Mouse (Mus musculus): ENCODE results near the gene Pkd1l1.

The Pkd1l1 gene

DNA sequence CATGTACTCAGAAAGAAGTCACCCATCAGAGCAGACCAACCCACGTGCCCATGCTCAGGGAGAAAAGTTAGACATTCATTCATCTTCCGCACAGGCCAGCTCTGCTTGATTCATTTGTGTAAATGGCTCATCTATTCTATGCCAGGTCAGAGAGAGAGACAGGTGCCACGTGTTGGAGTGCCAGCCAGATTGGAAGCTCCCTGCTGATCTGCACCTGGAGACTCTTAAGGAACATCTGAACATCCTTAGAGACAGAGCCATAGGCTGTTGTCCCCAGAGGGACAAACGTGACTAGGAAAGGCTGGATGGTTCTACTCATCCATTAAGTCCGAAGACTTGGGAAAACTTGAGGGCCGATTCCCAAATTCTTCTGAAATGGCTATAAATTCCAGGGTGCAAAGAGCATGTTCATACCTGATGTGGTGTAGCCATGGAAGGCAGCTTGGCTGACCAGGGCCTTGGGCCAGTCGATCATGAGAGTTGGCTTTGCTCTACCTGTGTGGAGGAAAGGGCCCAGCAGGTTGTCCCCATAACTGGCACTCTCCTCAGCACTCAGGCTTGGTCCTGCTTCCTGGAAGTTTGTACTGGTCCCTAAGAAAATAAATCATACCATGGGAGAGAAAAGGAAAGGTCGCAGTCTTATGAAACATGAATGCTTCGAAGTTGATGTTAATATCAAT is 36.5 kb downstream of the Pkd1l1 start:
- DNase-seq = no peak

DNA sequence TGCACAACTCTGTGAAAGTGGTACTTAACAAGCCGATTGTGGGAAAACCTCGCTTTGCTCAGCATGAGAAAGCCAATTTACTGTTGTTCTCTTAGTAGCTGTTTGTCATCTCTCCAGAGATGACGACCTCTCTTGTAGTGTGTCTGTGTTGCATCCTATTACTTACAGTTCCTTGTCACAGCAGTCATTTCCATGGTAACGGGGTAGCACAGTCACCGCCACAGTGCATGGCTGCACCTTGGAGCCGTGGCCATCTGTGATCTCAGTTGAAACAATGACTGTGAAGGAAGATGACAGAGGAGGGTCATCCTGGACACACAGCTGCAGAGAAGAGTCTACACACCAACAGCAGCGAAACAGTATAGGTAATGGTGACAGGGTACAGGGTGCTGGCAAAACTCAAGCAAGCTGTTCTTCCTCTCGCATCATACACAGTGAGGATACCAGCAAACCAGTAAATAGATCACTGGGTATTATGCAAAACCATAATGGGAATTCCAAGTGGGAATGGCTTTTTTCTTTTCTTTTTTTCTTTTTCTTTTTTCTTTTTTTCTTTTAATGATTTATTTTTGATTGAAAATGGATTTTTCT is 56.9 kb downstream of the Pkd1l1 start:
- no peak for DNase-seq

DNA sequence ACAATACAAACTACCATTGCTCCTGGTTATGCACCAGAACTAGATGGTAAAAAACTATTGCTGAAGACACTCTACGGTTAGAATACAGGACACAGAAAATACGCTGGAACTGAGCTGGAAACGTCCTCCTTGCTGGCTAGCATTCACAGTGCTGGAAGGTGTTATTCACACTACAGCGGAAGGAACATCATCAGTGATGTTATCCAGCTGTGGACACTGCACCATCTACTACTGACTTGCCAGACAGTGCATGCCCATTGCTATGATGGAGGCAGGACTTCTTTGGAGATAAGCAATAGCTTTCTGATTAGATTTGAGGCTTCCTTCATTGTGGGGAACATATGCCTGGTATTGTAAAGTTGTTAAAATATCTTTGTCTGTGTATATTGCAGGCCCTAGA is 90.3 kb downstream of the Pkd1l1 start:
- DNase-seq = no peak

DNA sequence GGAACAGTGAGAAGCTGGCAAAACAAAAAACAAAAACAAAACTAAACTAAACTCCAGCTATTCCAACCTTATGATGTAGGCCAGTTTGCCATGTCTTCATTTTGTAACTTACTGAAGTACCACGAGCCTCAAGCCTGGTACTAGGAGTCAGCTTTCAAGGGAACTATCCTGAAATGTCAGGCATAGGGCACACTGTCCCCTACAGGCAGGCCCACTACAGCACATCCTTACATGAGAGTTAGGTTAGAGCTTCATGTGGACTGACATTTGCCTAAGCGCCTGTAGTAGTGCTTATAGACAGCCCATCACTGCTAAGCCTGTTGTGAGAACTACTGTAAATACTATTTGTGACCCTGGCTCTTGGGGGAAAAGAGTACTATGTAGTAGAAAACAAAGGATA is 91.5 kb downstream of the Pkd1l1 start:
- no peak for DNase-seq

DNA sequence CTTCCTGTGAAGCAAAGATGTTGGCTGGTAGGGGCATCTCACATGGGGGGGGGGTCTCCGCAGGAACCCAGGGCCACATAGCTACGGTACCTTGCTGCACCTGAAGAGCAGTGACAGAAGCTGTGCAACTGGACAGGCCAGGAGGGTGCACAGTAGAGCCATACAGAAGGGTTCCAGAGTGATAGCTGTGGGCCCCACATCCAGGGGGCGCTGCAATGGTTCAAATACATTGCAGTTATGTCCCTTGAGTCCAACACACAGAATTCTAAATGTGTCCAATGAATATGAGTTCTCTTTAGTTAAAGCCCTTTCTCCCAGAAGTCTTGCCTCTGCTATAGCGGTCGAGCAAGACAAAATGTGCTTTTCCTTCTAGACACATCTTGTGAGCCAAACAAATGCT is 103.0 kb downstream of the Pkd1l1 start:
- no peak for DNase-seq

DNA sequence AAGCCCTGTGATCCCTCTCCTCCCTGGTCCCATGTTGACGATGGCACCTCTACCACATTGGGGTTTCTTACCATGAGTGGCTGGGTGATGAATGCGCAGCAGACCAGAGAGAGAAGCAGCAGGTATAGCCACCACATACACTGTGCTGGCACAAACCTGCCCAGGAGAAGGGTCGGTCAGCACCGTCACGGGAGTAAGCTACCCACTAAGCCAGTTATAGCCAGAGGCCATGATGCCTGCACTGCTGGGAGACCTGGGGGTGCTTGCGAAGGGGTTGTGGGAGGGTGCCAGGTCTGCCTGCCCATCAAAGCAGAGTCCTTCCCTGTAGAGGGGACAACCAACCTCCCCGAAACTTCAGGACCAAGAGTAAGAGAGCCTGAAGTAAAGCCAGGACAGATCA is 107.0 kb downstream of the Pkd1l1 start:
- DNase-seq = no peak

DNA sequence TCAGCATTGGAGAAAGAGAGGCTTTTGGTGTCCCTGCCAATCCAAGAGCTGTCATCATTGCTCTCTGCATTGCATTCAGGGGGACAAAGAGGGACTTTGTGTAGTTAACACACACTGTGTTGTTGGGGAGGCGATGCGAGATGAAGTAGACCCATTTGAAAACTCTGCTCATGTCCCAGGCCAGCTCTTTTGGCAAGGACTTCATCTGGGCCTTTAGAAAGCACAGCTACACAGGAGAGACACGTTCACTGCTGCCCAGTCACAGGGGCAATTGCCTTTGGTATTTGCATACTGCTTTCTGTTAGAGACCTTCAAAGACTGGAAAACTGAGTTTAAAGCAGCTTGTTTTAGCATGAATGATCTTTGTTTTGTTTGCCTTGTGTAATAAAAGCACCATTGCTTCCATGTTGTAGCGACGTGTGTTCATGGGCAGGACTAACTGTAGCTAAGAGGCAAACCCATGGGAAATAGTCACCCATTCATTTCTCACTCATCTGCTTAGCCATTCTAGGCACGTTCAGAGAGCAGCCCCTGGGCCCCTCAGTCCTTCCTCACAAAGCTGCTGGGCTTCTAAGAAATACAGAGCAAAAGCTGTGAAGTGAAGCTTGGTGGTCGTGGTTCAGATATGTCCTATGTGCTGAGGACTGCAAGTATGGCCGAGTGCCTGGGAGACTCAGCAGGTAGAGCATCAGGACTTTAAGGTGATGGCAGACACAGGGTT is 109.0 kb downstream of the Pkd1l1 start:
- no peak for DNase-seq

DNA sequence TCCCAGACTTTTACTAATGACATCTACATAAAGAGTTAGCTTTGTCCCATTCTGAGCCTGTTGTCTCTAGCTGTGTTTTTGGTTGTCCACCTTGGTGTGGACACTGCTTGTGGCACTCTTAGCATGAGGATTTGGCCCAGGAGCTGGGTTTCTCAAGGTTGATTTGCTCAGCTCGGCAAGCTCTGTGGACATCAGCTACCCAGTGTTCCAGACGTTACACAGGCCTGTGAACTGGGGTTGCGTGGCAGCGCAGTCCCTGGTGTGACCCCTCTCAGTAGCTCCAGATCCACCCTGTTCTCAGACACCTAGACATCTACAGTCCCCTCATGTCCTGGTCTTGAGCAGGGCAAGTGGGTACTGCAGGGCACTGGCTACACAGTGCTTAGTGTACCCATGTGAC is 110.6 kb downstream of the Pkd1l1 start:
- no peak for DNase-seq

DNA sequence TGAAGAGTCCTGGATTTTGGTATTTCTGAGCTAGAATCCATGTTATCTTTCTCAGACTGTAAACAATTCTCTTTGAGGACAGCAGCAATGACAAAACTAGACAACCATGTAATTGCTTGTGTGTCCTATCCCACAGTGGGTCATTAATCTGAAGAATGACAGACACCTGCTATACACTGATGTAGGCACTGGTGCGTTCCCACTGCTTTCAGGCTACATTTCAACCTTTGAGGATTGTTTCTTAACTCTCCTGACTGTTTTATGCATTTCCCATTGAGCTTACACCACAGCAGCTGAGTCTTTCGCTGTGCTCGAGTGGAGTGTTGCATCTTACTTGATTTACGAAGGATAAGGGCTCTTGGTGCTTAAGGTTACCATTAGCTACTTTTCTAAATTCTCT is 111.1 kb downstream of the Pkd1l1 start:
- DNase-seq = no peak

DNA sequence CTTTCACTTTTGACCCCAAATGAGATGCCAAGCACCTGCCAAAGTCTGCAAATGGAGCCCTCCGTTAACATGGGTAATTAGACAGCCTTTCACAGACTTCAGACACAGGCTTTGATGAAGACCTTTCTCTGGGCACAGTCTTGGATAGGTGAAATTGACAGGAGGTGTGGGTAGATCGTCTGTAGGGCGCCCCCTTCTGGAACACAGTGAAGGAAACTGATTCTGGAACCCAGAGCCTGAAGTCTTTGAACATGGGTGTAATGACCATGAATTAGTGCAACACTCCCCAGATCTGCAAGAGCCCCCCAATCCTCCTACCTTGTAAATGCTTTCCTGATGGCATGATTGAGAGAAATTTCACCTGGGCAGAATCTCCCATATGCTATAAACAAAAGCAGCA is 112.2 kb downstream of the Pkd1l1 start:
- DNase-seq = peak; percentile 38

DNA sequence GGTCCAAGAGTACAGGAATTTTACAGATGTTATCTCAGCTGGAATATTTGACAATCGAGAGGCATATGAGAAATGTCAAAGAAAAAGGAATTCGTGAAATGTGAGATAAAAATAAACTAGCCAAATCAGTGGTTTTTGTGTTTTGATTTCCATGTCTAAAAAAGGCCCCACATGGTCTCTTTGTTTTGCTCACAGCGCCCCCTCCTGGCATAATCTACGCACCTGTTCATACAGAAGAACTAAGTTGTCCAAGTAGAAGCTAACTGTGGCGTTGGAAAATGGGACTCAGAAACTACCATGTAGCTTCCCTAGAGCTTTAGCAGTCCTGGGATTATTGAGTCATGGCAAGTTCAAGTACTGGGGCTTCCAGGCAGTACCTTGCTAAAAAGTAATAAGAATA is 113.2 kb downstream of the Pkd1l1 start:
- peak; percentile 88 for DNase-seq

DNA sequence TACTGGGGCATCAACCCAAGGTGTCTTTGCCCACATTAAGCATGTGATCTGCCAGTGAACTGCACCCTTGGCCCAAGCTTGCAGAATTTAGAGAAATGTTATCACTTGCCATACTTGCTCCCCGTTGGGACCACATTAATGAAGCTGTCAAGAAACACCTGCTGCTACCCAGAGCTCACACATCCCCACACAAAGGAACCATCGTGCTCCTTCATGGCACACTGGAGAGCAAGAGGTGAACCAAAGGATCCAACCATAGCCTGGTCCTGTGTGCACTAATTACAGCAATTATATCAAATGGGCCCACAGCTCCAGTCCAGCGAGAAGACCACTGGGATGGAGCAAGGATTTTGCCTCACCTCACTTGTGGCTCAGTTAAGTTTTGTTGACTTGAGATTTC is 114.0 kb downstream of the Pkd1l1 start:
- DNase-seq = no peak

DNA sequence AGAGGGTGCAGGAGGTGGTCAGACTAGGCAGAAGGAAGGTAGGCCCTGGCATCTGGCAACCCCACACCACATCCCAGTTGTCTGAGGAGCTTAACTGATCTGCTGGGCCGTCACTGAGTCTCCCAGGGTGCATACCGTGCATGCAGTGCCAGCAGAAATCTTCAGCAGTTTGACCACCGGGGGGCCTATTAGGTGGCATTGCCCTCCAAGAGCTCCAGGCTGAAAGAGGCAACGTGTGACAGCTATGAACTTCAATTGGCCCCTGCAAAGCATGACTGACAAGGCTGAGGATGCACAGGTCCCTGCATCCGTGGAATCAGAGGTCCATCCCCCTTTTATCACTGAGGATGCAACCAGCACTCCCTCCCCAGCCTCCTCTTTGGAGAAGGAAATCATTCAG is 116.9 kb downstream of the Pkd1l1 start:
- no peak for DNase-seq

DNA sequence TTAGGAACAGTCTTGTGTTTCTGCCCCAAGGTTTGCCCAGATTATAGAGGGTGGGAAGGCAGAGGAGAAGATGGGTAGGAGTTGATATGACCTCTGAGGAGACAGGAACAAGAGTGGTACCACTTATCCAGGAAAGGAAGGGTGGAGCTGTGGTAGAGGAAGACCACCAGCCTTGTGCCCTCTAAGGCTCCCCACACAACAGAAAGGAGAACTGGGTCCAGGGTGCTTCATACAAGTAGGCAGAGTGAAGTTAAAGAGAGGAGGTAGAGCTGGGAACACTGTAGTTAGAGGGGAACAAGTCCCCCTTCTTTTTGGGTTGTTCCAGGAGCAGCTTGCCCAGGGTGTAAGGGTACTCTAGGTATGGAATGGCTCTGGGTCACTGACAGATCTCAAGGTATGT is 125.0 kb downstream of the Pkd1l1 start:
- DNase-seq = no peak

DNA sequence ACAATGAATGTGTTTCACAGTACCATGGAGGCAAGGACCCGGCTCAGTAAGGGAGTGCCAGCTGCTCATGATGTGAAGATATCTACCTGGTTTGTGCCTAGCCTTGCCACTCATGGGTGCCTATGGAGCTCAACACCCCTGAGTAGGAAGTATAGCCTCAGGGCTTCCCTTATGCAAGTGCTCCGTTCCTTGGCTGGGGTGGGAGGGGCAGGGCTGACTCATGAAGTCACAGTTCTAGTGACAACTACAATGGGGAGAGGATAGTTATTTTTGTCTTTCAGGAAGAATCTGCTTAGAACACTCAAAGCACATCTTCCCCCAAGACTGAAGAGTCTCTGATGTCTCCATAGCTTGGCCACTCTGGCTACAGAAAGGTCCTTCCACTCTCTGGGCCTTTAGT is 125.4 kb downstream of the Pkd1l1 start:
- DNase-seq = no peak

DNA sequence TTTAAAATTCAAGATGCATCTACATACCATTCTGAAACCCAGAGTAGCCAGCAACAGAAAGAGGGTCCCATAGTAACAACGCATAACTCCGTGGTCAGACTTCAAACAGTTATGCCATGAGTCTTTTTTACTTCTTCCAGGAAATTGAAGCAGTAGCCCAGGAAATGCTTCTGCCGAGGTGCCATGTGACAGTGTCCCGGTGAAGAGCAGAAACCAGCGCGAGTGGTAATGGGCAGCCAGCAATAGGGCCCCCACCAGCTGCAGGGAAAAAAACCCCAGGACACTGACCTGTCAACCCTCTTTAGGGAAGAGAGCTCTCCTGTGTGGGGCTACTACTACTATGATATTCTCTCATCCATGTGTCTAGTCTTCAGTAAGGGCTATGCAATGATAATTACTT is 136.9 kb downstream of the Pkd1l1 start:
- DNase-seq = no peak

DNA sequence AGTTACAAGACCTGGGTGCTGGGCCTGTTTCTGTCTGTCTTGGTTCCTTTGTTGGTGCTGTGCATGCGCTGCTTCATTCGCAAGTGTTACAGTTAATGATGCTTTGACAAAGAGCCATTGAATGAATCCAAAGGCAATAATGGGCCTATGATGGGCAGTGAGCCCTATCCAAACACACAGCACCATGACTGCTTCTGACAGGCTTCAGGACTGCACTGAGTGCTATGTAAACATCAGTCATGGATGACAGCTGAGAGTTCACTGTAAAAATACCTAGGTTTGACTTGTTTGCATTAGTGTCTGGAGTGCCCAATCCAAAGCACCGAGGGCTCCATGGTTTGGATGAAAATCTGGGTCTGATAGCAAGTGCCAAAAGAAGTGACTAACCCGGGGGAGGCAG is 138.9 kb downstream of the Pkd1l1 start:
- DNase-seq = no peak

DNA sequence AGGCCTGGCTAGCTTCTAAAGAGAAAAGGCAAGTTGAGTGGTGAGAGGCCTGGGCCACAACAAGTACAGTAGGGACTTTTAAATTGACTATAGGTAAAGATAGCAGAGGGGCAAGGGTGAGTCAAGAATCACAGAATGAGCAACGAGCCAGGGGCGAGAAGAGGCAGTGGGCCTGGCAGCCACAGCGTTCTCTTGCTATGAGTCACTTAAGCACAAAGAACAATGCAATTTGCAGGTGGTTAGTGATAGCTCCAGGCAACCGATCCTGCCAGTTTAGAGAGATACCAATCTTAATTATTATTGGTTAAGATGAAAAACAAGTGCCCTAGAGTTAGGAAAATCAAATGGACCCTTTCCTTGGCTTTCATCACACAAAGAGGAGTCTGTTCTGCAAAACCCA is 142.5 kb downstream of the Pkd1l1 start:
- DNase-seq = no peak

DNA sequence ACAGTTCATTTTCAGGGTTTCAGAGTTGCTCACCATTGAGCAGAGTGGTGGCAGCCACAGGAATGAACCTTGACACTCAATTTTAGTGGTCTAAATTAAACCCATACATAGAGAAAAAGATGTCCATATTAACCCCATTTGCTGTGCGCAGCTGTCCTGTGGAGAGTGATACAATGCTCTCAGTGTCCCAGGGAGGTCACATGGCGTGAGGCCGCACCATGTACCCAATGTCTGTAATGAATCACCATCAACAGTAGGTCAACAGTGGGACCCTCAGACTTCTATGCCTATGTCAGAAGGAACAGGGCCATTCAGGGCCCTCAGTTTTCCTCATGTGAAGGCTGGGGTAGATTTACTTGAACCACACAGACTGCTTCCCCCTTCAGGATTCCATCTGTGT is 143.5 kb downstream of the Pkd1l1 start:
- no peak for DNase-seq

DNA sequence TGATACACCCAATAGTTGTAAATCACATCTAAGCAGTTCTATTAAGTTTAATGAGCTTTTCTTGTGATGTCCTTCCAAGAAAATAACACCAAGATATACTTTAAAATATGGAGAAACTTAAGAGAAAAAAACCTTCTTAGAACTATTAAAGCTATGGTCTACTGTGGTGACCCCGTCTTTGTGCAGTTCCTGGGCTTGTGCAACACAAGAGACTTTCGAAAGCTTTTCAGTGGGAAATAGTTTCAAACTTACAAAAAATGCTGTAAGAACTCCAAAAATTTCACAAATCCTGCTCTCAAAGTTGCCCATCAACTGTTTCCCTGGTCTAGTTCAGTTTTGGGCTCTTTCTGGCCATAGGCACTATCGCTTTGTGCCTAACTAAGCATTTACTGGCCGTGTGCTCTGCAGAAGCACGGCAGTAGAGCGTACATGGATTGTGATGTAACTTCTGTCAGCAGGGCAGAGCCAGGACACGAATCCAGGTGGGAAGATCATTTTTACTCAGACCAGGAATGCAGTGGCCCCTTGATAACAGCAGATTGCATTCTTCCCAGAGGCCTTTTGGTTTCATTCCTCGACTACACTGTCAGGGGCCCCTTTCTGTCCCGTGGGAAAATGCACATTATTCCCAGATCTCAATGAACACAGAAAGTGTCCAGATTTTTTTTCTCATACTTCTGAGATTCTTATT is 144.1 kb downstream of the Pkd1l1 start:
- no peak for DNase-seq

DNA sequence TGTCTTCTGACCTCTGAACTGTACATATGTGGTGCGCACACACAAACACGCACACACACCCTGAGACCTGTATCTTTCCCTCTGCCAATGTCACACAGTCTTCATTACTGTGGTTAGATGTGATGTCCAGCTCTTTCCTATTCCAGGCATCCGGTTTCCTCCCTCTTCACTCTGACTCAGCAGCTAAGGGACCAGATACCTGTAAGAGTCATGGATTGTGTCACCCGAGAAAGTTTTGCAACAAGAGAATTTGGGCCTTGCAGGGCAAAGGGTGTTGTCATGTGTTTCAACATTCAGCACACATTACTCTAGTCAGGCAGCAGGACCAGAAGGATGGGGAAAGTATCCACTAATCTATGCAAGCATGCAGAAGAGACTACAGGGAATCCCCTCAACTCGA is 146.5 kb downstream of the Pkd1l1 start:
- no peak for DNase-seq

DNA sequence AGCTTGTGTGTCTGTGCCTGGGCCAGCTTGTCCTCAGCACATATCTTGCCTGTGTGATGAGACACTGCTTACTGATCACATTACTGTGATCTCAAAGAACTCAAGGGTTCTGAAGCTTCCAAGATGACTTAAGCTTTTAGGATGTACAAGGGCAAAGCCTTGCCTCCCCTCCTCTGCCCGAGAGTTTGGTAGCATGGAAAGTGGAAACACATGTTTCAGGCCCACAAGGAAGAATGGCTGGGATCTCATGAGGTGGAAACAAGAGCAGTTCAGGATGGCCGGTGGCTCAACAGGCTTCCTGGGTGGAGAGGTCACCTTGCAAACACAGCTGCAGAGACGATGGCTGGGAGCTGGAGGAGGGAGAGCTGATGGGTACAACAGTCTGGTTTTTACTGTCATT is 147.0 kb downstream of the Pkd1l1 start:
- no peak for DNase-seq

DNA sequence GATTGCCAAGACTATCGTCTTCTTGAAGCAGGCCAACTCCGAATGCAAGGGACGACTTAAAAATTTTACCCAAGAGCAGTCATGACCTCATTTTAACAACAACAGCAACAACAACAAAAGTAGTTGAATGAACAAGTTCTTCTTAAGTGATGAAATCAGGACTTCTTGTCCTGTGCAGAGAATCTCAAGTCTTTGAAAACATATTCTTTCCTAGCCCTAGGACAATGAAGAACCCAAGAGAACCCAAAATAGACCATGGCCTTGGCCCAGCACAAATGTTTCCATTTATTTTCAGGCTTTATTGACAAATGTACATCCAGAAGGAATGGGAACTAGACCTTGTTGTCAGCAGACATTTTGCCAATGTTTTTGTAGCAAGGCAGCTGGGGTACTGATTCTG is 147.7 kb downstream of the Pkd1l1 start:
- DNase-seq = no peak

DNA sequence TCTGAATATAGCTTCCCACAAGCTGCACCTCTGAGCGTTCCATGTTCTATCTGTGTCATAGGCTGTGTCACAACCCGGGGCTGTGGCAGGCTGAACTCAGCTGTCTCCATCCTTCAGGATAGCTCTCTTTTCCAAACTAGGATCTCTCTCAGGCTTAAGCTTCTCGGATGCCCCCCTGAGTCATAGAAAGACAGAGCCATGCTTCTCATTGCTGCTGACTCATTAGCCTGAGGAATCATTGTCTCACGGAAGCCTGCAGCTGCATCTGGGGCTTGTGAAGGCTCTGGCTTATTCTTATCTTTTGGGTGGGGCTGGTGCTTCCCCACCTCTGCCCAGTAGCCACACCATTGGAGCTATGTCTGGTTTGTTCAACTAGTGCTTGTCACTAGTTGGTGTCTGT is 151.7 kb downstream of the Pkd1l1 start:
- DNase-seq = no peak

Data from lung, postnatal 14 days (tissue).